Mouse (Mus musculus) cerebellum, adult 2 months (tissue): ENCODE results near the gene Tas1r2. TPM values are rescaled to one million over a fixed set of nuclear protein-coding genes. Genes with fewer than 3 reads are reported as not detected.
A peak's percentile ranks its signal among the peaks of the same experiment; 100 is the strongest.

Source experiments
- DNase-seq, 2 experiments: peaks; one replicate each; pipeline ENCODE4 v3.0.0; 2021
- H3K27ac ChIP-seq: fragments of 200-500 bp; 2 replicates; pipeline ENCODE4 v1.5.1; 2012; ENCODE audit warnings: low read length, control low read depth, inconsistent platforms; ENCODE audit not compliant: insufficient read depth
- H3K27me3 ChIP-seq: fragments of 200-500 bp; 2 replicates; pipeline ENCODE4 v1.6.1; 2012; ENCODE audit warnings: inconsistent platforms, mild to moderate bottlenecking, low read length, moderate library complexity; ENCODE audit not compliant: control insufficient read depth, insufficient read depth
- H3K4me1 ChIP-seq: fragments of 200-500 bp; 2 replicates; pipeline ENCODE4 v1.6.1; 2011; ENCODE audit warnings: low read length; ENCODE audit not compliant: control insufficient read depth, insufficient read depth
- H3K4me3 ChIP-seq: fragments of 200-500 bp; replicated peaks from 2 replicates; pipeline ENCODE3; 2011; ENCODE audit warnings: mild to moderate bottlenecking, low read depth, low read length, control low read depth; ENCODE audit not compliant: insufficient read depth
- CTCF ChIP-seq: fragments of 200-500 bp; IDR thresholded peaks from 2 replicates; pipeline ENCODE4 v1.5.1; 2011; ENCODE audit warnings: low read depth, mild to moderate bottlenecking, control low read depth, low read length, moderate library complexity, borderline replicate concordance; ENCODE audit not compliant: insufficient read depth
- POLR2A ChIP-seq: fragments of 200-500 bp; IDR thresholded peaks from 2 replicates; pipeline ENCODE4 v1.6.1; 2011; ENCODE audit warnings: low read length, control low read depth, borderline replicate concordance; ENCODE audit not compliant: insufficient read depth
- WGBS: fragments of 180-500 bp; shearing (Covaris S2); methylation state at CpG from one replicate; pipeline ENCODE4 v1.1.7; 2018; 5-methylcytosine and 5-hydroxymethylcytosine counted together
- polyA plus RNA-seq: library from polyadenylated mRNA; depleted of rRNA; stranded (reverse); fragments of >200 nt; gene quantifications from 2 replicates; pipeline ENCODE4 v1.2.3, GENCODE M21; 2012

Tas1r2 gene
- polyA plus RNA-seq, 1 experiment = not detected

GRCm38 (mm10) chr4:139669847-139670246 lies 16.5 kb downstream of the Tas1r2 start:
- no peaks in the 10 kb centered on the region for H3K4me1 ChIP-seq
- H3K4me3 ChIP-seq = no peak overlapping the region
- no peaks in the 10 kb centered on the region for H3K27me3 ChIP-seq
- peak; percentile 46 to 66 for DNase-seq
- 11% methylated on average over 6 of the region's 6 CpGs for WGBS
- TF ChIP-seq POLR2A (no peak), CTCF (peak; percentile 99)
- H3K27ac ChIP-seq = no peak overlapping the region

GRCm38 (mm10) chr4:139675696-139676095 lies 22.4 kb downstream of the Tas1r2 start:
- H3K27ac ChIP-seq = no peak overlapping the region
- no peak overlapping the region for H3K4me3 ChIP-seq
- no peaks in the 10 kb centered on the region for H3K27me3 ChIP-seq
- no peaks in the 10 kb centered on the region for H3K4me1 ChIP-seq
- TF ChIP-seq CTCF (no peak), POLR2A (no peak)
- DNase-seq = no peak
- WGBS = 18% methylated on average over 9 of the region's 9 CpGs

- Histone ChIP-seq H3K27me3 (no peaks in the 10 kb centered on the region), H3K27ac (no peak overlapping the region), H3K4me1 (no peaks in the 10 kb centered on the region), H3K4me3 (no peak overlapping the region)
- TF ChIP-seq POLR2A (no peak), CTCF (no peak)
- DNase-seq = no peak
- 76% methylated on average over 22 of the region's 22 CpGs for WGBS
Measured at GRCm38 (mm10) chr4:139683728-139684638, 30.6 kb downstream of the Tas1r2 start.

- no peak overlapping the region for H3K27ac ChIP-seq
- H3K4me3 ChIP-seq = no peak overlapping the region
- no peaks in the 10 kb centered on the region for H3K4me1 ChIP-seq
- 17% methylated on average over 3 of the region's 3 CpGs for WGBS
- no peaks in the 10 kb centered on the region for H3K27me3 ChIP-seq
- peak; percentile 19 to 57 for DNase-seq
- TF ChIP-seq POLR2A (no peak), CTCF (peak; percentile 79)
Measured at GRCm38 (mm10) chr4:139684639-139685017, 31.3 kb downstream of the Tas1r2 start.

DNA sequence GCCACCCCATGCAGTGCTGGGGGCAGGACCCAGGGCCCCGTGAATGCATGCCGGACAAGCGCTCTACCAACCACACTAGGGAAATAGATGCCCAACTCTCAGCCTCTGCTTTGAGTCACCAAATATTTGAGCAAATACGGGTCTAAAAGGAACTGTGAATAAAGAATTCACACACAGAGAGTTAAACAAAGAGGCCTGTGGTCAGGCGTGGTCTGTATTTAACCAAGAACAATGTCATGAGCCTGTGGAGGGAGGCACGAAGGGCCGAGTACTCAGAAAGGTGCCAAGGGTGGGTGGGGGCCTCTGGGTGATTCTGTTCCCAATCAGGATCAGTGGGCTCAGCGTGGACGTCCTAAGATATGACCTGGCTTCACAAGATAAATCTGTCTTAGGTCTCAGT lies 34.7 kb downstream of the Tas1r2 start:
- no peak for TF ChIP-seq CTCF
- 74% methylated on average over 9 of the region's 9 CpGs for WGBS
- no peak overlapping the region for H3K27ac ChIP-seq
- H3K4me3 ChIP-seq = no peak overlapping the region
- no peaks in the 10 kb centered on the region for H3K4me1 ChIP-seq
- H3K27me3 ChIP-seq = no peaks in the 10 kb centered on the region
- no peak for DNase-seq

- no peak for DNase-seq
- 31% methylated on average over 7 of the region's 7 CpGs for WGBS
- Histone ChIP-seq H3K27ac (no peak overlapping the region), H3K27me3 (no peaks in the 10 kb centered on the region), H3K4me1 (no peaks in the 10 kb centered on the region), H3K4me3 (no peak overlapping the region)
- TF ChIP-seq CTCF = no peak
- TF ChIP-seq POLR2A = no peak
Measured at GRCm38 (mm10) chr4:139689627-139690269, 36.4 kb downstream of the Tas1r2 start.

DNA sequence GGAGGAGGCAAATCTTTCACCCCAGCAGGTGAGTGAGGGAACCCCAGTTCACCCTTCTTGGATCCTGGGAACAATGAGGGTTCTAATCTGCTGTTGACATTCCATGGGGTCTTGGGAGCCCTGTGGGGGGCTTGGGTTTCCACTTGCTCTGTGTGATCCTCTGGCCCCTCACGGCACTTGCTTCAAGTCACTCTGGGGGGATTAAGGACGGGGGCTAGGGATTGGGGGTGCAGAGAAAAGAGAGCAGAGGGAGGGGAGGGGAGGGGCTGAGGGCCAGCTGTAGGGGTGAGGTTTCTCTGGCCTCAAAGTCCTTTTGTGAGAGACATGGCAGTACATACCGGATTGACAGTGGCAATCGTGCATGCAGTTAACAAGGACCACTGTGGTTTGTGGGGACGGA lies 40.0 kb downstream of the Tas1r2 start:
- Histone ChIP-seq H3K27me3 (no peaks in the 10 kb centered on the region), H3K4me1 (no peaks in the 10 kb centered on the region), H3K4me3 (no peak overlapping the region), H3K27ac (no peak overlapping the region)
- TF ChIP-seq CTCF (no peak), POLR2A (no peak)
- WGBS = 46% methylated on average over 5 of the region's 5 CpGs
- DNase-seq = no peak

- Histone ChIP-seq H3K4me3 (no peak overlapping the region), H3K27ac (no peak overlapping the region), H3K4me1 (no peaks in the 10 kb centered on the region), H3K27me3 (no peaks in the 10 kb centered on the region)
- WGBS = 20% methylated on average over 9 of the region's 9 CpGs
- TF ChIP-seq CTCF (no peak), POLR2A (no peak)
- no peak for DNase-seq
Measured at GRCm38 (mm10) chr4:139697755-139698154, 44.4 kb downstream of the Tas1r2 start.
